Mouse (Mus musculus): ENCODE results near the gene Ifi27. TPM values are rescaled to one million over a fixed set of nuclear protein-coding genes. Genes with fewer than 3 reads are reported as not detected.
"Not testable (repeated sequence)": the region's sequence is repeated elsewhere in the genome, so short reads cannot be mapped to it uniquely, and the experiment has no call there.

The Ifi27 gene
- polyA plus RNA-seq, 1 experiment from 2014 or later, result 34.7 TPM

DNA sequence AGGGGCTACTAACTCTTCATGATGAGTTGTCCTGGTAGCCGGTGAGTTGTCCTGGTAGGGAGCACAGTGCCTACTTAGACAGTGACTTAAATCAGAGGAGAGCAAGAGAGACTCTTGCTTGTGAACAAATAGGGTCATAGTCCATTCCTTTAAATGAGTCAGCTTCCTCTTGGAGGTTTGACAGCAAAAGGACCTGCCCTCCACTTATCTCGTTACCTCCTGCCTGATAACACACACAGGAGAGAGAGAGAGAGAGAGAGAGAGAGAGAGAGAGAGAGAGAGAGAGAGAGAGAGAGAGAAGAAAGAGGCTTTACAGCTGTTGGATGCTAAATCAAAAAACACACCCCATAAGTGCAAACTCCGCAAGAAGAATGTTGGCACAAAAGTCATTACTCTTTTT, 23.1 kb downstream of the Ifi27 start, which contains the start of gene Ifi27l2b:
Gene Ifi27l2b, minus strand, starts transcription at position 84 of the 400 bp plus-strand sequence.
- Histone ChIP-seq H3K27ac (replicated peaks in 1 of 2; ENCODE audit: control insufficient read depth in 1 of 2, insufficient read depth in 1 of 2, low read depth in 2 of 2, low read length in 2 of 2) (no peak within 1 kb of the TSS), H3K4me3 (ENCODE audit: control insufficient read depth in 1 of 2, insufficient read depth in 1 of 2, low read depth in 1 of 2, low read length in 2 of 2) (no peak within 1 kb of the TSS), H3K9ac (ENCODE audit: low read length) (no peak within 1 kb of the TSS), H3K9me3 (ENCODE audit: control insufficient read depth, low read length) (no peaks in the 10 kb centered on the region), H3K27me3 (ENCODE audit: control insufficient read depth, insufficient read depth, low read length) (no peaks in the 10 kb centered on the region), H3K4me1 (ENCODE audit: control insufficient read depth in 2 of 2, insufficient read depth in 2 of 2, low read length in 2 of 2) (no peaks in the 10 kb centered on the region), H3K4me2 (ENCODE audit: low read length) (no peak within 1 kb of the TSS), H3K36me3 (ENCODE audit: control insufficient read depth, insufficient read depth, low read length) (no peaks in the 10 kb centered on the region)
- no peak for ATAC-seq (ENCODE audit: insufficient number of reproducible peaks, insufficient read depth, low FRiP score, low read depth)
- WGBS, result 39% methylated on average over 3 of the region's 3 CpGs

DNA sequence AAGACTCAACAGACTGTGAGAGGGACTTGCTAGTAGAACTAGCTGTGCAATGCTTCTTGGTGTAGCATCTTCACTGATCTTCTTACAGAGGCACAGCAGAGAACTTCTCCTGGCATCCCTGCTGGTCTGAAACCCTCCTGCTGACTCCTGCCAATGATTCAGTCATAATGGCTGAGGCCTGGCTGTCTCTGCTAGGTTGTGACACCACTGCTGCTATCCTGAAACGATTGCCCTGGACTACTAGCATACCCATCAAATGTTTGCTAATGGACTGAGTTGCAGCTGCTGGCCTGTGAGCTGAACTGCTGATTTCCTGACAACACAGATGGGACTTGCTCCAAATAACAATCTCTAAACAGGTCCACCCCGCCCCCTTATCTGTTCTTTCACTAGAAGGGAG, 40.5 kb downstream of the Ifi27 start:
- no peaks in the 10 kb centered on the region for H3K4me1 ChIP-seq (ENCODE audit: control insufficient read depth in 2 of 2, insufficient read depth in 2 of 2, low read length in 2 of 2)
- no peaks in the 10 kb centered on the region for H3K36me3 ChIP-seq (ENCODE audit: control insufficient read depth, insufficient read depth, low read length)
- no peak overlapping the region for H3K4me3 ChIP-seq (ENCODE audit: control insufficient read depth in 1 of 2, insufficient read depth in 1 of 2, low read depth in 1 of 2, low read length in 2 of 2)
- no peak for ATAC-seq (ENCODE audit: insufficient number of reproducible peaks, insufficient read depth, low FRiP score, low read depth)
- H3K9me3 ChIP-seq (ENCODE audit: control insufficient read depth, low read length), result no peaks in the 10 kb centered on the region
- 29% methylated on average over 2 of the region's 2 CpGs for WGBS
- no peaks in the 10 kb centered on the region for H3K27me3 ChIP-seq (ENCODE audit: control insufficient read depth, insufficient read depth, low read length)
- no peak overlapping the region for H3K9ac ChIP-seq (ENCODE audit: low read length)
- H3K27ac ChIP-seq (replicated peaks in 1 of 2; ENCODE audit: control insufficient read depth in 1 of 2, insufficient read depth in 1 of 2, low read depth in 2 of 2, low read length in 2 of 2), result no peak overlapping the region
- no peak overlapping the region for H3K4me2 ChIP-seq (ENCODE audit: low read length)

DNA sequence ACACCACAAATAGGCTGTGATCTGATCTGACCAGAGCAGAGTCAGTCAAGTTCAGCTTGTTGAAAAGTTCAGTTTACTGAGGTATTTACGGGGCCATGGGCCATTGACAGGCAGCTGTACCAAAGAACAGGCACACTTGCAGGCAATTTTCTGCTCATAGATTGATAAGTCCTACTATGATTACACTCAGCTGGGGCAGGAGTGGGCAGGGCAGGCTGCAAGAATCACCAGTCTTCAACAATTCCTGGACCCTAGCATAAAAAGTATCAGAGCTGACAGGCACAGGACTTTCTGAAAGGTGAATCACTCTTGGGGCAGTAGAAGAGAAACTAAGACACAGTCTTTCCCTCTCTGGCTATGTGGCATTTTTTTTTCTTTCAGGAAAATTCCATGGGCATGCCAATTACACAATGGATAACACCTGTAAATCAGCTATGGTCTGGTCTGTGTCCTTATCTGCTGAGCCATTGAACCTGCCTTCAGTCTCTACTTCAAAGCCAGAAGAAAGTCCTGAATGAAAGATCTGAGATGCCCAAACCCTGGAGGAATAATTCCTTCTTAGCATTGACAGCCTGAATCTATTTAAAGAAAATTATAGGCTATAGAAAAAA, 42.9 kb downstream of the Ifi27 start:
- no peaks in the 10 kb centered on the region for H3K27me3 ChIP-seq (ENCODE audit: control insufficient read depth, insufficient read depth, low read length)
- WGBS, result 77% methylated on average over 1 of the region's 1 CpGs
- no peak for ATAC-seq (ENCODE audit: insufficient number of reproducible peaks, insufficient read depth, low FRiP score, low read depth)
- H3K4me3 ChIP-seq (ENCODE audit: control insufficient read depth in 1 of 2, insufficient read depth in 1 of 2, low read depth in 1 of 2, low read length in 2 of 2), result no peak overlapping the region
- no peaks in the 10 kb centered on the region for H3K9me3 ChIP-seq (ENCODE audit: control insufficient read depth, low read length)
- H3K36me3 ChIP-seq (ENCODE audit: control insufficient read depth, insufficient read depth, low read length), result no peaks in the 10 kb centered on the region
- H3K4me1 ChIP-seq (ENCODE audit: control insufficient read depth in 2 of 2, insufficient read depth in 2 of 2, low read length in 2 of 2), result no peaks in the 10 kb centered on the region
- no peak overlapping the region for H3K4me2 ChIP-seq (ENCODE audit: low read length)
- H3K9ac ChIP-seq (ENCODE audit: low read length), result no peak overlapping the region
- H3K27ac ChIP-seq (replicated peaks in 1 of 2; ENCODE audit: control insufficient read depth in 1 of 2, insufficient read depth in 1 of 2, low read depth in 2 of 2, low read length in 2 of 2), result no peak overlapping the region

DNA sequence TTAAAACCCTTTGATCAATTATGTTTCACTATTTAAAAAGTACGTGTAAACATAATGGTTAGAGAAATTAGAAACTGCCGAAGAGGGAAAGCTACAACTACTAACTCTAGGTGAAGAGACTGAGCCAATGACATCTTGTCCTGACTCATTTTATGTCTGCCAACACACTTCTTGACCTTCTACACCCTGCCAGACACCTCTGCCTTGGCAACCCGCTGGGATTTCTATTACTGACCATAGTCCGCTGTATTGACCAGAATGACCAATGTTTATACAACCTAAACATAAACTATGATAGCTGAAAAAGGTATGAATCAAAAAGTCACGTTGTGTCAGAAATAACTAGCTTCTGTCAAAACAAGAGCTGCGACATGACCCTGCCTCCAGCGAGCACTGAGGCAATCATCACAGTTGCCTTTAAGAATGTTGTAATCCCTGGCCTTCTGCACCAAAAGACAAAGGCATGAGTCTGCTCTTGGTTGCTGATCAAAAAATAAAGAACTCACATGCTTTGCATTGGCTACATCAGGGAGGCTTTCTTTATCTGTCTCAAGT, 43.5 kb downstream of the Ifi27 start:
- 60% methylated on average over 7 of the region's 7 CpGs for WGBS
- Histone ChIP-seq H3K9ac (ENCODE audit: low read length) (no peak overlapping the region), H3K27ac (replicated peaks in 1 of 2; ENCODE audit: control insufficient read depth in 1 of 2, insufficient read depth in 1 of 2, low read depth in 2 of 2, low read length in 2 of 2) (no peak overlapping the region), H3K9me3 (ENCODE audit: control insufficient read depth, low read length) (no peaks in the 10 kb centered on the region), H3K4me3 (ENCODE audit: control insufficient read depth in 1 of 2, insufficient read depth in 1 of 2, low read depth in 1 of 2, low read length in 2 of 2) (no peak overlapping the region), H3K36me3 (ENCODE audit: control insufficient read depth, insufficient read depth, low read length) (no peaks in the 10 kb centered on the region), H3K4me2 (ENCODE audit: low read length) (no peak overlapping the region), H3K4me1 (ENCODE audit: control insufficient read depth in 2 of 2, insufficient read depth in 2 of 2, low read length in 2 of 2) (no peaks in the 10 kb centered on the region), H3K27me3 (ENCODE audit: control insufficient read depth, insufficient read depth, low read length) (no peaks in the 10 kb centered on the region)
- ATAC-seq (ENCODE audit: insufficient number of reproducible peaks, insufficient read depth, low FRiP score, low read depth), result no peak

DNA sequence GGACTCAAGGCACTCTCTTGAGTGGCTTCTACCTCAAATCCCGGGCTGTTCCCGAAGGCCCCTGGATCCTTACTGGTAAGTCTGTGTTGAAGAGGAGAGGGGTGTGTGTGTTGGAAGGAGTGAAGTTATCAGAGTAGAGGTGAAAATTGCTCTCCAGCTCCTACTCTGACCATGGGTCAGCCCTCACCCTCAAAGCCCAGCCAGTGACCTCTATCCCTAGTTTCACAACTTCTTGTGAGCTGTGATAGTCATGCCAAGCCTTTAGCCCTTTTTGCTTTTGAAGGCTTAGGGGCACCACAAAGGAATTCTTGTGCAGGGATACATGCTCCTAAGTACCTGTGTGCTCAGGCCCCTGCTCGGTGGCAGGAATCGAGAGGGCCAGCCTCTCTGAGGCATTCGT, 47.7 kb downstream of the Ifi27 start:
- no peaks in the 10 kb centered on the region for H3K9me3 ChIP-seq (ENCODE audit: control insufficient read depth, low read length)
- H3K4me3 ChIP-seq (ENCODE audit: control insufficient read depth in 1 of 2, insufficient read depth in 1 of 2, low read depth in 1 of 2, low read length in 2 of 2), result no peak overlapping the region
- H3K36me3 ChIP-seq (ENCODE audit: control insufficient read depth, insufficient read depth, low read length), result no peaks in the 10 kb centered on the region
- ATAC-seq (ENCODE audit: insufficient number of reproducible peaks, insufficient read depth, low FRiP score, low read depth), result no peak
- no peaks in the 10 kb centered on the region for H3K4me1 ChIP-seq (ENCODE audit: control insufficient read depth in 2 of 2, insufficient read depth in 2 of 2, low read length in 2 of 2)
- no peak overlapping the region for H3K27ac ChIP-seq (replicated peaks in 1 of 2; ENCODE audit: control insufficient read depth in 1 of 2, insufficient read depth in 1 of 2, low read depth in 2 of 2, low read length in 2 of 2)
- no peak overlapping the region for H3K9ac ChIP-seq (ENCODE audit: low read length)
- WGBS, result 64% methylated on average over 5 of the region's 5 CpGs
- H3K27me3 ChIP-seq (ENCODE audit: control insufficient read depth, insufficient read depth, low read length), result no peaks in the 10 kb centered on the region
- no peak overlapping the region for H3K4me2 ChIP-seq (ENCODE audit: low read length)

DNA sequence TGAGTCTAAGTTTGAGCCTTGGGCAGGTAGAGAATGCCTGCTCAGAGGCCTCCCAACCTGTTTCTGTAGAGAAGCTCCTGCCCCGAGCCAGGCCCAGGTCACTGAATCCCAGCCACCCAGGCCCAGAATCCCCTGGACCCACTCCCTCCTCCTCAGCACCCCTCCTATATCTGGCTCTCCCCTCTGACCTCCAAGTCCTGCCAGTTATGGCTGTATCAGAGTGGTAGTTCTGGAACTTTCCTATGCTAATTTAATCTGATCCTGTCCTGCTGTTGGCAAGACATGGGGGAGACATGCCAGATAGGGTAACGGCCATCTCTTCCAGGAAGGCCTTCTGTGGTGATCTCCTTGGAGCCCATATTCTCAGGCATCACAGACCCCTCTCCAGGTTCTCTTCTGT, 48.8 kb downstream of the Ifi27 start:
- H3K27ac ChIP-seq (replicated peaks in 1 of 2; ENCODE audit: control insufficient read depth in 1 of 2, insufficient read depth in 1 of 2, low read depth in 2 of 2, low read length in 2 of 2), result no peak overlapping the region
- no peak overlapping the region for H3K4me3 ChIP-seq (ENCODE audit: control insufficient read depth in 1 of 2, insufficient read depth in 1 of 2, low read depth in 1 of 2, low read length in 2 of 2)
- no peaks in the 10 kb centered on the region for H3K27me3 ChIP-seq (ENCODE audit: control insufficient read depth, insufficient read depth, low read length)
- no peaks in the 10 kb centered on the region for H3K4me1 ChIP-seq (ENCODE audit: control insufficient read depth in 2 of 2, insufficient read depth in 2 of 2, low read length in 2 of 2)
- 60% methylated on average over 2 of the region's 2 CpGs for WGBS
- H3K9ac ChIP-seq (ENCODE audit: low read length), result no peak overlapping the region
- H3K36me3 ChIP-seq (ENCODE audit: control insufficient read depth, insufficient read depth, low read length), result no peaks in the 10 kb centered on the region
- no peaks in the 10 kb centered on the region for H3K9me3 ChIP-seq (ENCODE audit: control insufficient read depth, low read length)
- H3K4me2 ChIP-seq (ENCODE audit: low read length), result no peak overlapping the region
- no peak for ATAC-seq (ENCODE audit: insufficient number of reproducible peaks, insufficient read depth, low FRiP score, low read depth)

DNA sequence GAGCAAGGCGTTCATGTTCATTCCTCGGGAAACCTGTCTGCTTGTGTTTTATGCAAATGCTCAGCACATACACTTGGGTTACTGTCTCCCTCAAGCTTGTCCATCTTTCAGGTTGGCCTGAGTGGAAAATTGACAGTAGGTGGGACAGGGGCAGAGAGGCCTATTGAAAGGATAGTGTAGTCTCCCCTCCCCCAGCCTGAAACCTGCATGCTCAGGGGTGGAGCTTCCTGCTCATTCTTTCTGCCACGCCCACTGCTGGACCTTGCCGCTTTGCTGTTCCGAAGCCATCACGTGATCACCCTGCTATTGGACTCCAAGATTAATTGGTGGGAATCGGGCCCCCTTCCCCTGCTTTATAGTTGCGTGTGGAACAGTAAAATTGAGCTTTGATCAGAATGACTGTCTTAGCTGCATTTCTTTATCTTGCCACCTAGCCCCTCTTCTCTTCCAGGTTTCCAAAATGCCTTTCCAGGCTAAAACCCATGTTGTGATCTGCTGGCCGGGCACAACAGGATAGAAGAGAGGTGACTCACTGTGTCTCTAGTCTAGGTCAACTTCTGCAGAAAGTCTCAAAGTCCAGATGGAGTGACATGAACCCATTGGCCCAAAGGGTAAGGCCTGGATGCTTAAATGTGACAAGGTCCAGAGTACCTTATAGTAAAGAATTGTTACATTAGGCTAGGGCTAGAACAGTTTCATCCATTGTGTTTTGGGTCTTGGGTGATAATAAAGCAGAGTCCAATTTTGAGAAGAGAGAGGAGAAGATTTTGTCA, 50.4 kb downstream of the Ifi27 start:
- WGBS, result 72% methylated on average over 9 of the region's 9 CpGs
- not testable (repeated sequence) for H3K4me3 ChIP-seq (ENCODE audit: control insufficient read depth in 1 of 2, insufficient read depth in 1 of 2, low read depth in 1 of 2, low read length in 2 of 2); H3K36me3 ChIP-seq (ENCODE audit: control insufficient read depth, insufficient read depth, low read length); H3K9me3 ChIP-seq (ENCODE audit: control insufficient read depth, low read length); H3K4me2 ChIP-seq (ENCODE audit: low read length); H3K4me1 ChIP-seq (ENCODE audit: control insufficient read depth in 2 of 2, insufficient read depth in 2 of 2, low read length in 2 of 2); H3K27me3 ChIP-seq (ENCODE audit: control insufficient read depth, insufficient read depth, low read length); ATAC-seq (ENCODE audit: insufficient number of reproducible peaks, insufficient read depth, low FRiP score, low read depth); H3K9ac ChIP-seq (ENCODE audit: low read length); H3K27ac ChIP-seq (replicated peaks in 1 of 2; ENCODE audit: control insufficient read depth in 1 of 2, insufficient read depth in 1 of 2, low read depth in 2 of 2, low read length in 2 of 2)

Measured in heart, embryonic 14.5 days (tissue).